Comparison of ENCODE assay signal across 8 mouse cellular contexts in the genomic region with DNA sequence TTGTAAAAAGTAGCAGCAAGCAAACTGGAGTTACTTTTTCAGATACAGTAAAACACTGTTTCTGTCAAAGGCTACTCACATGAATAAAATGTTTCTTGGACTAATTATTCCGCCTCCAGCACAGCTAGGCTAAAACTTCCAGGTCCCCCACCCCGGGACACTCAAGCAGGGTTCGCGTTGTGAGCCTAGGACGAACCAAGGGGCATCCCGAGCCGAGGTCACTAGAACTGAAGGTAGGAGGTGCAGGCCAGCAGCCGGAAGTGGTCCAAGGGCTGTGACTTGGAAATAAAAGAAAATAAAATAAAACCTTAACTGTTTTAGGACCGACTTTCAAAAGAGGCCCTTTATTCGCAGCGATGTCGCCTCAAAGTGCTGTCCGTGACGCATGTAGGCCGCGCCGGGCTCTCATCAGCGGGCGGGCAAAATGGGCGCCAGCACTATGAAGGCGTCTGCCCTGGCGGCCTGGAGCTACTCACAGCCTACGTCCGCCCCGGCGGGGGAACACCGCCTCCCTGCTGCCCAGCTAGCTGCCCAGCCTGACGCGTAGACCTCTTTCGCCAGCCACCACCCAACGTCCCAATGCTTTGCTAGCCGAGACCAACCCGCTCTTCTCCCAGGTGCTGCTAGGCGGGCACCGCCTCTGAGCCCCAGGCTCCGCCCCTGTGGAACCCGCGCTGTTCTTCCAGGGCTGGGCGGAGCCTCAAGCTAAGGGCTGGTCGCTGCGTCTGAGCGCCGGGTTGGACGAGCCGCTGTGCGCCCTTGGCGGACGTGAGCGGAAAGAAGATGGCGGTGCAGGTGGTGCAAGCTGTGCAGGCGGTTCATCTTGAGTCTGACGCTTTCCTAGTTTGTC. TPM values are rescaled to one million over a fixed set of nuclear protein-coding genes. Genes with fewer than 3 reads are reported as not detected.
DNase-seq lines count a peak whose midpoint lies in the region; ATAC-seq and TF ChIP-seq lines count a peak whose summit lies in the region.

Gene Cmc4, minus strand, starts transcription at position 649 of the 850 bp plus-strand sequence.
Gene Mtcp1, minus strand, starts transcription at position 653 of the 850 bp plus-strand sequence.
Gene Brcc3, plus strand, starts transcription at position 693 of the 850 bp plus-strand sequence.

- H3K9ac ChIP-seq in embryonic facial prominence, embryonic 13.5 days: peak within 1 kb of the TSS; percentile 72
- peak within 1 kb of the TSS; percentile 97 for H3K9ac ChIP-seq in heart, adult 2 months (ENCODE audit: low read depth, low read length)
- H3K9ac ChIP-seq in limb, embryonic 13.5 days: peak within 1 kb of the TSS; percentile 68
- peak within 1 kb of the TSS; percentile 73 for H3K9ac ChIP-seq in midbrain, embryonic 16.5 days (ENCODE audit: low read depth, low read length)

- no peak for TF ChIP-seq CTCF in heart, adult 2 months (IDR thresholded peaks at IDR 0.05)

- TF ChIP-seq EP300 in heart, adult 2 months (IDR thresholded peaks at IDR 0.05; ENCODE audit: insufficient read depth, low read depth, low read length): no peak

- ATAC-seq in embryonic facial prominence, embryonic 13.5 days (ENCODE audit: insufficient number of reproducible peaks, insufficient read depth, low FRiP score, low TSS enrichment, low read depth): peak; percentile 100
- ATAC-seq in limb, embryonic 13.5 days (ENCODE audit: low FRiP score, low read depth): peak; percentile 100
- peak; percentile 100 for ATAC-seq in midbrain, embryonic 16.5 days

- TF ChIP-seq POLR2A in heart, adult 2 months (IDR thresholded peaks at IDR 0.05; ENCODE audit: insufficient read depth, low read depth, low read length): peak; percentile 91

- H3K79me2 ChIP-seq in heart, adult 2 months (replicated peaks; ENCODE audit: control insufficient read depth, insufficient read depth, low read length): no peaks in the 10 kb centered on the region

- DNase-seq in 3134 (ENCODE audit: extremely low read depth, insufficient read length, low spot score): peak; percentile 97
- peak; percentile 91 to 92 for DNase-seq in adrenal gland, postnatal 36 days
- peak; percentile 87 to 93 for DNase-seq in heart, adult 2 months
- peak; percentile 91 for DNase-seq in kidney, adult 8-10 months
- DNase-seq in spleen, postnatal 10 days (ENCODE audit: low spot score in 2 of 2): peak; percentile 84 to 92

- peak within 1 kb of the TSS; percentile 86 for H3K27ac ChIP-seq in embryonic facial prominence, embryonic 13.5 days
- peak within 1 kb of the TSS; percentile 77 for H3K27ac ChIP-seq in heart, adult 2 months
- H3K27ac ChIP-seq in limb, embryonic 13.5 days: peak within 1 kb of the TSS; percentile 86
- peak within 1 kb of the TSS; percentile 88 for H3K27ac ChIP-seq in midbrain, embryonic 16.5 days (ENCODE audit: low read length)

- H3K36me3 ChIP-seq in embryonic facial prominence, embryonic 13.5 days: no peaks in the 10 kb centered on the region
- no peaks in the 10 kb centered on the region; the same call in 1 of the 2 replicates for H3K36me3 ChIP-seq in heart, adult 2 months (ENCODE audit: control insufficient read depth, insufficient read depth, low read length)
- H3K36me3 ChIP-seq in limb, embryonic 13.5 days: peaks cover 4% of the 10 kb centered on the region; the same call in 1 of the 2 replicates
- H3K36me3 ChIP-seq in midbrain, embryonic 16.5 days (ENCODE audit: control insufficient read depth, insufficient read depth, low read length): no peaks in the 10 kb centered on the region

- peak within 1 kb of the TSS; percentile 52 for H3K4me3 ChIP-seq in embryonic facial prominence, embryonic 13.5 days
- H3K4me3 ChIP-seq in heart, adult 2 months: peak within 1 kb of the TSS; percentile 64
- peak within 1 kb of the TSS; percentile 51 for H3K4me3 ChIP-seq in limb, embryonic 13.5 days
- H3K4me3 ChIP-seq in midbrain, embryonic 16.5 days (ENCODE audit: low read depth, low read length): peak within 1 kb of the TSS; percentile 53

- intact Hi-C loops in heart, adult 2 months (cut with DNase I): loop anchor here (2.0 to 10.0 kb wide), 2 partner anchors 33 to 99 kb away; partner anchors contain the start of genes F8, Fundc2 and Vbp1

- peak within 1 kb of the TSS; percentile 58 for H3K4me2 ChIP-seq in embryonic facial prominence, embryonic 13.5 days
- H3K4me2 ChIP-seq in limb, embryonic 13.5 days (replicated peaks): peak within 1 kb of the TSS; percentile 60
- H3K4me2 ChIP-seq in midbrain, embryonic 16.5 days (ENCODE audit: low read length): peak within 1 kb of the TSS; percentile 56

- 23% methylated on average over 52 of the region's 52 CpGs for WGBS in embryonic facial prominence, embryonic 13.5 days
- 11% methylated on average over 51 of the region's 52 CpGs for WGBS in heart, adult 2 months
- 19% methylated on average over 52 of the region's 52 CpGs for WGBS in limb, embryonic 13.5 days
- WGBS in midbrain, embryonic 16.5 days: 16% methylated on average over 48 of the region's 52 CpGs

- no peaks in the 10 kb centered on the region; the same call in 1 of the 2 replicates for H3K27me3 ChIP-seq in embryonic facial prominence, embryonic 13.5 days
- H3K27me3 ChIP-seq in heart, adult 2 months (ENCODE audit: control insufficient read depth, insufficient read depth, low read length): no peaks in the 10 kb centered on the region
- no peaks in the 10 kb centered on the region for H3K27me3 ChIP-seq in limb, embryonic 13.5 days
- H3K27me3 ChIP-seq in midbrain, embryonic 16.5 days (ENCODE audit: control insufficient read depth, insufficient read depth, low read depth, low read length): no peaks in the 10 kb centered on the region

- no peaks in the 10 kb centered on the region for H3K9me3 ChIP-seq in embryonic facial prominence, embryonic 13.5 days
- H3K9me3 ChIP-seq in limb, embryonic 13.5 days: no peaks in the 10 kb centered on the region
- no peaks in the 10 kb centered on the region for H3K9me3 ChIP-seq in midbrain, embryonic 16.5 days (replicated peaks; ENCODE audit: control insufficient read depth, low read length, poor library complexity, severe bottlenecking)

- H3K4me1 ChIP-seq in embryonic facial prominence, embryonic 13.5 days: no peaks in the 10 kb centered on the region
- no peaks in the 10 kb centered on the region for H3K4me1 ChIP-seq in heart, adult 2 months (ENCODE audit: control insufficient read depth, insufficient read depth, low read length)
- H3K4me1 ChIP-seq in limb, embryonic 13.5 days: no peaks in the 10 kb centered on the region
- H3K4me1 ChIP-seq in midbrain, embryonic 16.5 days (ENCODE audit: control insufficient read depth, insufficient read depth, low read length): peaks cover 2% of the 10 kb centered on the region; the same call in 1 of the 2 replicates

RNA-seq across cellular contexts. Expression of gene Cmc4, which starts in this region (rescaled TPM):
- 10 to 100 TPM; 10.3 to 10.7 TPM for total RNA-seq in adrenal gland, postnatal 36 days (2021)
- 29.6 and 30.8 TPM in 2 replicates for polyA plus RNA-seq in embryonic facial prominence, embryonic 13.5 days (2015; fragmentation: Nextera tagmentation; extraction: Ambion mirVana)
- total RNA-seq in heart, adult 2 months (2021): 1 to 10 TPM; 8.7 to 9.6 TPM
- polyA plus RNA-seq in heart, adult 2 months (2012; rRNA removed): 4.3 and 4.8 TPM in 2 replicates
- 25.6 and 26.8 TPM in 2 replicates for polyA plus RNA-seq in limb, embryonic 13.5 days (2015; fragmentation: Nextera tagmentation; extraction: Ambion mirVana)
- polyA plus RNA-seq in midbrain, embryonic 16.5 days (2015; fragmentation: Nextera tagmentation; extraction: Ambion mirVana): 25.7 and 26.4 TPM in 2 replicates

RNA-seq across cellular contexts. Expression of gene Mtcp1, which starts in this region (rescaled TPM):
- total RNA-seq in adrenal gland, postnatal 36 days (2021): 1 to 10 TPM; 8.7 to 9.2 TPM
- polyA plus RNA-seq in embryonic facial prominence, embryonic 13.5 days (2015; fragmentation: Nextera tagmentation; extraction: Ambion mirVana): 10.8 and 11.7 TPM in 2 replicates
- 1 to 10 TPM; 2.6 TPM for total RNA-seq in heart, adult 2 months (2021)
- 3.3 and 6.4 TPM in 2 replicates for polyA plus RNA-seq in heart, adult 2 months (2012; rRNA removed)
- 10.3 and 10.4 TPM in 2 replicates for polyA plus RNA-seq in limb, embryonic 13.5 days (2015; fragmentation: Nextera tagmentation; extraction: Ambion mirVana)
- 7.3 and 7.5 TPM in 2 replicates for polyA plus RNA-seq in midbrain, embryonic 16.5 days (2015; fragmentation: Nextera tagmentation; extraction: Ambion mirVana)

RNA-seq across cellular contexts. Expression of gene Brcc3, which starts in this region (rescaled TPM):
- 10 to 100 TPM; 29.9 to 34.3 TPM for total RNA-seq in adrenal gland, postnatal 36 days (2021)
- polyA plus RNA-seq in embryonic facial prominence, embryonic 13.5 days (2015; fragmentation: Nextera tagmentation; extraction: Ambion mirVana): 58.9 and 60.9 TPM in 2 replicates
- total RNA-seq in heart, adult 2 months (2021): 10 to 100 TPM; 23.9 to 28.6 TPM
- 9.7 and 23.4 TPM in 2 replicates for polyA plus RNA-seq in heart, adult 2 months (2012; rRNA removed)
- polyA plus RNA-seq in limb, embryonic 13.5 days (2015; fragmentation: Nextera tagmentation; extraction: Ambion mirVana): 63.2 and 67.0 TPM in 2 replicates
- polyA plus RNA-seq in midbrain, embryonic 16.5 days (2015; fragmentation: Nextera tagmentation; extraction: Ambion mirVana): 38.2 and 45.2 TPM in 2 replicates

Comparison
In these comparisons a context has a peak if more than half of its experiments do, and no peak if none do; other contexts are left out.
1. Peak in every context shown above with its lines: DNase-seq, ATAC-seq, H3K4me3 ChIP-seq and H3K27ac ChIP-seq.